Mouse (Mus musculus): ENCODE results near the gene Hist1h2bh.

The Hist1h2bh gene

DNA sequence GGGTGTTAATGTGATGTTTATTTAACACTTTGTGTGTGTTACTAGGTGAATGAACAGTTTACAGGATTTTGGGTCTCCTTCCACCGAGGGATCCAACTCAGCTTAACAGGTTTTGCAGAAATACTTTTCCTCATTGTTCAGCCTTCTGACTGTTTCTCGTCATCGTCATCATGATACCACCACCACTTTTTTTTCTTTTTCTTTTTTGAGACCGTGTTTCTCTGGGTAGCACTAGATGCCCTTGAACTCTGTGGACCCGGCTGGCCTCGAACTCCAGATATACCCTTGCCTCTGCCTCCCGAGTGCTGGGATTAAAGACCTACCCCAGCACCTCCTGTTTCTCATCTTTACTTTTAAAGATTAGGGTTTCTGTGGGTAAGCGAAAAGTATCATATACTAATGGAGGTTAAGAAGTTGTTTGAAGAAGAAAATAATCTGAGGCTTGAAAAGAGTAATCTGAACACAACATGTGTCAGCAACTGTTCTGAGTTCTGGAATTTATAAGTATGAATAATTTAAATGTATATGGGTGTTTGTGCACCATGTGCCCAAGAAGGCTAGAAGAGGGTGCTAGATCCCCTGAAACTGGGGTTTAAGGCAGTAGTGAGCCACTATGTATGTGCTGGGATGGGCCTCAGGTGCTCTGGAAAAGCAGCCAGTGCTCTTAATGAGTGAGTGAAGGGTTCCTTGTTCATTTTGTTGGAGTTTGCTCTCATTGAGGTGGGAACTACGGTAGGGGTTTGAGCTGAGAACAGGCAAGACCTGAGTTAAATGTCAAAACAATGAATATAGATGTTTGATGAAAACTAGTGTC is 10.7 kb downstream of the Hist1h2bh start:
- DNase-seq (ENCODE audit: low read depth in 2 of 2, low spot score in 2 of 2) = no peak

DNA sequence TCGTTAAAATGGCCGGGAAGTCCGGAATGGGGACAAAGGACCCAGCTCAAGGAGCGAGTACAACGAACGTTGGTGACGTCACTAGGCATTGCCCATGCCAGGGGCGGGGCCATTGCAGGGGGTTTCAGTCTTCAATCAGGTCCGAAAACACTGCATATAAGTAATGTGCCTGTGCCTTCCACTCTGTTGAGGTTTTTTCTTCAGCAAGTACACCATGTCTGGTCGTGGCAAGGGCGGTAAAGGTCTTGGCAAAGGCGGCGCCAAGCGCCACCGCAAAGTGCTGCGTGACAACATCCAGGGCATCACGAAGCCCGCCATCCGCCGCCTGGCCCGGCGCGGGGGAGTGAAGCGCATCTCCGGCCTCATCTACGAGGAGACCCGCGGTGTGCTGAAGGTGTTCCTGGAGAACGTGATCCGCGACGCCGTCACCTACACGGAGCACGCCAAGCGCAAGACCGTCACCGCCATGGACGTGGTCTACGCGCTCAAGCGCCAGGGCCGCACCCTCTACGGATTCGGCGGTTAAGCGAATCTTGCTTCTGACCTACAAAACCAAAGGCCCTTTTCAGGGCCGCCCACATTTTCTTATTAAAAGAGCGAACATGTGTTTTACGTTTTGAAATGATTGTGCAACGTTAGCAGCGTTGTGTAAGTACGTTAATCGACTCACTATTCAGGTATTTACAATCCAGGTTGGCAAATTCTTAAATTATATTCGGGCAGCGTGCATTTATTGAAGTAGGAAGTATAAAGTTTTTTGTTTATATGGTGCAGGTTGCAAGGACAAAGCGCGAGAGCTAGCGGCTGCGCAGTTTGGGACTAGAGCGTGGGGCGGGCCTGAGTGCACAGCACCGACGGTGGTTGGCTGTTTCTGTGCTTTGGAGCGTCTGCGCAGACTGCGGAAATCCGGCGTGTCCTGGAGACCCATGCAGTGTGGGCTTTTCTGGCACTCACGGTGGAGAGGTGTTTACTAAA is 12.0 kb downstream of the Hist1h2bh start, which contains the start of gene Hist1h4h:
Gene Hist1h4h (plus strand): TSS at position 150 of the 975 bp plus-strand sequence.
- peak; percentile 91 to 95 for DNase-seq (ENCODE audit: low read depth in 2 of 2, low spot score in 2 of 2)

DNA sequence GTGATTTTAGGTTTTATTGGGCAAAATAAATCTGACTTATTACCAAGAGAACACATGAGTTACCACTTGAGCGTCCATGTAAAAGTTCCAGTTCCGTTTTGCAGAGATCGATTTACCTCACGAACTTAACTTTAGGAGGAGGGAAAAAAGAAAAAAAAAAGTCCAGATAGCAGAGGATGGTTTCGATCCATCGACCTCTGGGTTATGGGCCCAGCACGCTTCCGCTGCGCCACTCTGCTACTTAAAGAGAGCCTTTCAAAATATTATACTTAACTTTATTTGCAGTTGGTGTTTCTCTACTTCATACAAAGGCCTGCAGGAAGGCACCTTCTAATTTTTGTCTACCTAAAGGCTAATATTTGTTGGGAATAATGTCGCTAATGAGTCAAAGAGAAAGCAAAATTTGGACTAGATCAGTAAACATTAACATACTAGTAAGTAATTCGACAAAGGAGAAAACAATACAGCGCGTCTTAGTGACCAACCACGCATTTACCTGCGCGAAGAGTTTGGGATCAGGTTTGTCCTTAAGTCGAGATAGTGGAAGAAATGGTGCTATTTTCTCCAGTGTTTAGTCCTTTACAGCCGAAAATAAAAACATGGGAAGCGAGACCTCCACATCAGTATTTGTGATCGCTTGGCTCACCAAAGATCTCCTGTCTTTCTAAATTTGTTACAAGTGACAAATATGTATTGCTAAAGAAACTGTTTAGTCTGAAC is 12.9 kb downstream of the Hist1h2bh start:
- peak; percentile 82 to 85 for DNase-seq (ENCODE audit: low read depth in 2 of 2, low spot score in 2 of 2)

DNA sequence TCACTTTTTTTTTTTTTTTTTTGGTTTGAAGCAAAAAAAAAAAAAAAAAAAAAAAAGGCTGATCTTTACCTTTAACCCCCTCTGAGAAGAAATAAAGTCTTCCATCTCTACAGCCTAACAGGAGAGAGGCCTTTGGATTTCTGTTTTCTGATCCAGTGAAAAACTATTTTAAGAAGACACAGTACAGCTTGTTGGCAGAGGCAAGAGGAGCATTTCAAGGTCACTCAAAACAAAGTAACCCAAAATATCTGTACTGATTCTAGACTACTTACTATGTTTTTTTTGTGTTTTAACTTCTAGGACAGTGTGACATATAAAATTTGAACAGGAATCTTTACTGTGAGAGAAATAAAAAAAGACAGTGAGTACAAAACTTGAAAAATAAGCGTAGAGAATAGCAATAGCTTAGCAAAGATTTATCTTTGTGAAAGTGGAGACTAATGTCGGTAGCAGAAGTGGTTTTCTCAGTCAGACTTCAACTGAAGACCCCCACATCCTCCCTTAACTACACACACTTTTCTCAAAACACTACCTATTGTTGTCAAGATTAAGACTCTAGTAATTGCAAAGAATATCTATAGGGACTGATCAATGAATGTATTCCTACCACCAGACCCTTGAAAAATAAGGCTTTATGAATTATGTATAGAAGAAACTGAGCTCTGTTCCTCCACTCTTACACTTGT is 13.6 kb downstream of the Hist1h2bh start:
- DNase-seq (ENCODE audit: low read depth in 2 of 2, low spot score in 2 of 2) = no peak

DNA sequence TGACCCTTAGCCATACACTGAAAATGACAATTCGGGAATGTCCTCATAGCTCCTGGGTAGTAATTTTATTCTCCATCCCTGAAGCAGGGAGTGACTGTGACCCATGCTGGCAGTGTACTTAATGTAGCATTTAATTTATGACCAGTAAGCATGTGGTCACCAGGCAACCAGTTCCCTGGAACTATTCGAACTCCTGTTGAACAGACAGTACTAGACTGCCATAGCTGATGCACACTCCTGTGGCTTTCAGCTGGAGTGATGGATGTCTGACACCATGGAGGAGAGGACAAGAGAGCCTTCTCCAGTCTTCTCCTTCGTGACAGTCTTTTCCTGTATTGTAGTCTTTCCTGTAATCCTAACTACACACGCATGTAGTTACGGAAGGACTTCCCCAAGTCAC is 14.2 kb downstream of the Hist1h2bh start:
- DNase-seq (ENCODE audit: low read depth in 2 of 2, low spot score in 2 of 2) = no peak

DNA sequence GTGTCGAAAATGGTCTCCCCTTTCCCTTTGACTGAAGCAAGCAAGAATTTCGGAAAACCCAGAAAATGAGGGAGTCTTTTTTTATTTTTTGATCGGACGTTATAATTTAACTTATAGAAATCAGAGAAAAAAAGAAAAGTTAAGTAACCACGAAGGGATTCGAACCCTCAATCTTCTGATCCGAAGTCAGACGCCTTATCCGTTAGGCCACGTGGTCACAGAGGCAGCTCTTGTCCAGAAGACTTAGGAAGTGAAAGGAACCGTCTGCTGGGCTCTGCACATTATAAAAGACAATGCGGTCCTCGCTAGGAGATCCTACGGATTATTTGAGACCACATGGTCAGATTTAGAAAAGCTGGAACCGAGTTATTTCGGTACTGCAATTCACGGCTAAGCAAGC is 16.9 kb downstream of the Hist1h2bh start:
- DNase-seq (ENCODE audit: low read depth in 2 of 2, low spot score in 2 of 2) = peak; percentile 91 to 92

DNA sequence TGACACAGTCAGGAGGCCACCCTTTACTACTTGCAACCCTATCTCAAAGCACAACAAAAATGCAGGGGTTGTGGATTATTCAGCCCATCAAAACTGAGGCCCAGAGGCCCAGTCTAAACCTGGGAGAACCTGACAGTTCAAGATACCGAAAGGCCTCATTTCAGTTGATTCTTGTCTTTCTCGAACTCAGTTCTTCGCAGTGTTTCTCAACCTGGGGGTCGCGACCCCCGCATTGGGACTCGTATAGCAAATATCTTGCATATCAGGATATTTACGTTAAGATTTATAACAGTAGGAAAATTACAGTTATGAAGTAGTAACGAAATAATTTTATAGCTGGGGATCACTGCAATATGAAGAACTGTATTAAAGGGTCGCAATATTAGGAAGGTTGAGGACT is 17.3 kb downstream of the Hist1h2bh start:
- no peak for DNase-seq (ENCODE audit: low read depth in 2 of 2, low spot score in 2 of 2)

DNA sequence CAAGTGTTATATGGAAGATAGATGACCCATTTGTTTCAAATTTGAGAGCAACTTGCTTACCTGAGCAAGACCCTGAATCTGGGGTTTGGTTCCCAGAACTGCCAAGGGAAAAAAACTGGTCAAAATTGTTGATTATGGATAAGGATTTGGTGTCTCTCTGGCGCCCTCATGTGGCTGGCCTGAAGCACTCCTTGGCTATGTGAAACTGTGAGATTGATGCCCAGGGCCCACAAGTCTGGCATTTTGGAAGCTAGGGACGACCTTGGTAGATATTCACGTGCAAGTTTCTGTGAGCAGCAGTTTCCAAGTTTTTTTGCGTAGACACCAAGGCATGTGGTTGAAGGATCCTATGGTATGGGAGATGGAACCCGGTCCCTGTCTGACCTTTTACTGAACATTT is 18.5 kb downstream of the Hist1h2bh start:
- peak; percentile 65 to 78 for DNase-seq (ENCODE audit: low read depth in 2 of 2, low spot score in 2 of 2)

DNA sequence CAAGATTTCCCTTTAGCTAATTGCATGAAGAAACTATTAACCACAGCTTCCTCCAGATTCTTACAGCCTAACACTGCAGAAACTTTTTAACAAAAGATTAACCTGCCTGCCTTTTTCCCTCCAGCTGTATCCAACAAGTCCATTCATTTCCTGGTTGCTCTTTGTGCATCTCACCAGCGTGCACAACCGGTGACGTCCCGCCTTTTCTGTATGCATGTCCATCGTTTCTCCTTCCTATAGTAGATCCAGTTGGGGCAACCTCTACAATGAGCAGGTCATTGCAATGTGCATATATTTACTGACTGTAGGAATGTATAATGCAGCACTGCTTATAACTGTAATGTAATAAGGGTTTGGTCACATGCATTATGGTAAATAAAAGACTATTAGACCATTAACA is 19.2 kb downstream of the Hist1h2bh start:
- DNase-seq (ENCODE audit: low read depth in 2 of 2, low spot score in 2 of 2) = no peak

DNA sequence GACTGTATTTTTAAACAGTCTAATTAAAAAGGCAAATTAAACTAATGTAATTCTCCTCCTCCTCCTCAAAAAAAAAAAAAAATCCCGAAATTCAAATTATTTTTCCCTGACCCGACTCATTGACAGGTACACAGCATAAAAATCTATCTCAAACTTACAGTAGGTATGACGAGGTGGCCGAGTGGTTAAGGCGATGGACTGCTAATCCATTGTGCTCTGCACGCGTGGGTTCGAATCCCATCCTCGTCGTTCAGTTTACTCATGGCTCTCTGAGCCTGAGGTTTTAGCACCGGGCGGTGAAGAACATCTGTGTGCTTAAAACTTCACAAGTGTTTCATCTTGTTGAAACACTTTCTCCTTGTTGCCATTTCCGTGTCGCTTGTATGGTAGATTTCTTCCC is 21.5 kb downstream of the Hist1h2bh start:
- peak; percentile 74 to 76 for DNase-seq (ENCODE audit: low read depth in 2 of 2, low spot score in 2 of 2)

DNA sequence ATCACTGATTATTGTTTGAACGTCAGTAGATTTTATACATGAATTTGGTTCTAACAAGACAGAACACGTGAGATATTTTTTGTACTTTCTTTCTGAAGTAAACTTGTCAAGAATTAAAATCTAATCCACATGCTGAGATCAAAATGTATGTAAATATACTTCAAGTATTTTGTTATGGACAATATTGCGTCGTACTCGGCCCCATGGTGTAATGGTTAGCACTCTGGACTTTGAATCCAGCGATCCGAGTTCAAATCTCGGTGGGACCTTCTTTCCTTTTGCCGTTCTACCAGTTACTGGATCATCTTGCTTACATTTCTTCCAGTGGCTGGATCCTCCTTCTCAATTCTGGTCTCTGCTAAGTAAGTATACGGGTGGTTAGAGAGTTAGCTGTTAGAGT is 23.8 kb downstream of the Hist1h2bh start:
- peak; percentile 79 to 80 for DNase-seq (ENCODE audit: low read depth in 2 of 2, low spot score in 2 of 2)

DNA sequence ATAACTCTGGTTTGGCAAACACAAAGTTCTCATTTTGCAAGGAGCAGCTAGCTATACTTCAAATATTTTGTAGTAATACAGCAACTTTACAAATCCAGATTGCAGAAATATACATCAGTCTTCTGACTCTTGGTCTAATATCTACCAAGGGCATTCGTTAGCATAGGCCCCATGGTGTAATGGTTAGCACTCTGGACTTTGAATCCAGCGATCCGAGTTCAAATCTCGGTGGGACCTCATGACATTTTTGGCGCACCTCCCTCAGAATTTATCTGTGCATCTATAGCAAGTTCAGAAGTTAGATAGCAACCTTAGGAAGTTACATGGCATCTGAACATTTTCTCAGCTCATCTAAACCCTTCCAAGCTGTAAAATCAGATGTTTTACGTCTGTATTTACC is 24.3 kb downstream of the Hist1h2bh start:
- DNase-seq (ENCODE audit: low read depth in 2 of 2, low spot score in 2 of 2) = peak; percentile 87

DNA sequence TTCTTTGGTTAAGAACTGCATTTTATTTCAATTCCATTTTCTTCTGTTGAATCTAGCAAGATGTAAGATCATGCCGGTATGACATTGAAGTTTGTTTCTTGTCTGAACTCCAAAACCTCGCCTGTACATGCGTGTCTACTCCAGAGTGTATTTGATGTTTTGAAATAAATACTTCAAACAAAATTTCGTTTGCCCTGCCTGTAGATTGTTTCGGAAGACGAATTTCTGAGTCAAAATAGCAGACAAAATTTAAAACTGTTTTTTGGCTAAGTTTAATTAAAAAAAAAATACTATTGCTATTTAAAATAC is 24.9 kb downstream of the Hist1h2bh start:
- no peak for DNase-seq (ENCODE audit: low read depth in 2 of 2, low spot score in 2 of 2)

DNA sequence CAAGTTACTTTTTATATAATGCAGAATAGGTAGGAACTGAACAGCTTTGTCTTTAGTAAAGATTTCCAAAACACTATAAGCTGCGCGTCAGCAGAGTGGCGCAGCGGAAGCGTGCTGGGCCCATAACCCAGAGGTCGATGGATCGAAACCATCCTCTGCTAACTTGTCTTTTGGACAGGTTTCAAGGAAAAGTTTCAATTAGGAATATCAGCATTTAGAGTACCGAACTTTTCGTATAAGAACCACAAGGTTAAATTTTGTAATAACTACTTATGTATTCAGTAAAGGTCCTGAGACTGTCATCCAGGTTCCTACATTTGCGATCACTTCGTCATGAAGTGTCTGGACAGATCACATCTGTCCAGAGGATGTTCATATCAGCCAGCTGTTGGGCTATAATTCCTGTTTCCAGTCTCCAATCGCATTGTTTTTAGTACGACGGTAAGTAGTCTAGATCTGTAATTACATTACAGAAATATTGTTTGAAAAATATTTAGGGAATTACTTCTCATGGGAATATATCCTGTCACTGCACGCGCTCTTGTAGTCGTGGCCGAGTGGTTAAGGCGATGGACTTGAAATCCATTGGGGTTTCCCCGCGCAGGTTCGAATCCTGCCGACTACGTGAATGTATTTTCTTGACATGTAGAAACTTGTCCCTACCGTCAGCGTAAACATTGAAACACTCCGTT is 25.4 kb downstream of the Hist1h2bh start:
- peak; percentile 86 to 89 for DNase-seq (ENCODE audit: low read depth in 2 of 2, low spot score in 2 of 2)

DNA sequence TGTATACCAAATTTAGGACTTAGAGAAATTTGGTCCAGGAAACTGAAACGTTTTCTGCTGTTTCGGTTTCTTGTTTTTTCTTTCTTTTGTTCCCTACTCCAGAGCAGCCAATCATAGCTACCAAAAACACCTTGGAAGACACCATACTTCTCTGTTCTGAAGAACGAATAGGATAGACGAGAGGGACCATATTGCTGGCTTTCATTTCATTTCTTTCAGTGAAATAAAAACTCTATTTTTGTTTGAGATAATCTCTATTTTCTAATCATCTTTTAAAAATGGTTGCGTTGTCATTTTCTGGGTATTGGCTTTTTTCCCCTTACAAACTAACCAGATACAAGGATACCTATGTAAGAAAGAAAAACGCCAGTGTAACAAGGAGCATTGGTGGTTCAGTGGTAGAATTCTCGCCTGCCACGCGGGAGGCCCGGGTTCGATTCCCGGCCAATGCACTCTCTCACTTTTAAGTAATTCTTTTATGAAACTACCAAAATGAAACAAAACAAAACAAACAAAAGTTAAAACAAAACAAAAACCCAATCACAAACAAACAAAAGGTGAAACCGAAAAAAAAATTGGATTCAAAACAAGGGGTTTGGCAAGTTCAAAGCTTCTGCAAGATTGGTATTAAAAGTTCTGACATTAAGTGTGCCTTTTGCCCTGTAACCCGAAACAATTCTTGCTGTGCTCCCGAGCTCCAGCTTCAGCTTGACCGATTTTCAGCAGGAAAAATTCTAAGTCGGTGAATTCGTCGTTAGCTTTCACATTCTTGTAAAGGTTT is 26.2 kb downstream of the Hist1h2bh start:
- DNase-seq (ENCODE audit: low read depth in 2 of 2, low spot score in 2 of 2) = peak; percentile 72 to 75

DNA sequence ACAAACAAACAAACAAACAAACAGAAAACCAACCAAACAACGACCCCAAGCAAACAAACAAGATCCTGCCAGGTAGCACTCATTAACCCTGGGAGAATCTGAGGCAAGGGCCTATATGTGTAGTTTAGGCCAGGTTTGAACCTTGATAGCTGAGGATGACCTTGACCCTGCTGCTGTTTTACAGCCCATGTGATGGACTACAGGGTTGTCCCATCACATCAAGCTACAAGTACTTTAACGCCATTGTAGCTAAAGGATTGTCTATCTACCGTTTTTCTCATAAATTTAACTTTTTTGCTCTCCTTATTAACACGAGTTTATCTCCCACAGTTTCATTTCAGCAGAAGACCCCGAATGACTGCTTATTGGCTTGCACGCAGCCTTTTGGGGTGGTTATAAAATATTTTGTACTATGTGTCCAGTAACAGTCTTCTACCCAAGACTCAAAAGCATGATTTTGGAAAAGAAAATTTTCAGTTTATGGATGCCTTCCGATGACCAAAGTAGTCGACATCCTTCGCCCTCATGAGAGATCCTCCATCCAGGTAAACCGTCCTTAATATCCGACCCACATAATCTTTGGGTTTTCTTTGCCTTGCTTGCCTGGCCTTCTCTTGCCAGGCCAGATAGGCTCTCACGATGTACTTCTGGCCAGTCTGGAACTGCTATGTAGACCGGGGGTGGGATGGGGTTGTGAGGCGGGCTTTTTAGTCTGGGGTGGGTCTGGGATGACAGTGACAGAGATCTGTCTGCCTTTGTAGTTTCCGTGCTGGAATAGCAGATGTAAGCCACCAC is 27.2 kb downstream of the Hist1h2bh start:
- DNase-seq (ENCODE audit: low read depth in 2 of 2, low spot score in 2 of 2) = no peak

DNA sequence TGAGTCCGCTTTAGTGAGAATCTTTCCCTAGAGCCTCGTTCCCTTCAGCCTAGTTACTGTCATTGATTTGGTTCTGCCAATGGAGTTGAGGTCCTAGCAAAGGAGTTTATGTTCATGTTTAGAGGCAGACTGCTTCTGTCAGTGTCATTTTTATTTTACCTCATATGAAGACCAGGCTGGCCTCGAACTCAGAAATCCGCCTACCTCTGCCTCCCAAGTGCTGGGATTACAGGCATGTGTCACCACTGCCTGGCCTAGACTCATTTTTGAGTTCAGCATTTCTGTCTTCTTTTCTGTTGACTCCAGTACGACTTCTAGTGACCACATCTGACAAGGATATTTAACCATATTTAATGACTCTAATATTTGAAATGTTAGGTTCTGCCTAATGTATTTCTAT is 27.9 kb downstream of the Hist1h2bh start:
- no peak for DNase-seq (ENCODE audit: low read depth in 2 of 2, low spot score in 2 of 2)

DNA sequence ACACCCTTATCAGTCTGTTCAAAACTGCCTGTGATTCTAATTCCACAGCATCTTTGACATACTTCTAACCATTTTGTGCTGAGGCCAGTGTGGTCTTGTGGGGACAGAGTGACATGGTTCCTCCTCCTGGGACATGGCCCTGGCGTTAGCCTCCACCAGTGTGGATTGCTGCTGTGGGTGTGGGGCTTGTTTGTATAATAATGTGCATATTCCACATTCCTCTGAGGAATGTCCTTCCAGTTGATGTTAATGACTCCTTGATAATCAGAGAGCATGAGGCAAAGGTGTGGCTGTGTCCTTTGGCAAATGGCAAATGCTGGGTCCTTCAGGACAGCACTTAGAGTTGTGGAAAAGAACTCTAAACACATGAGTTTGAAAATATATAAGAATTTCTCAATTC is 29.7 kb downstream of the Hist1h2bh start:
- no peak for DNase-seq (ENCODE audit: low read depth in 2 of 2, low spot score in 2 of 2)

DNA sequence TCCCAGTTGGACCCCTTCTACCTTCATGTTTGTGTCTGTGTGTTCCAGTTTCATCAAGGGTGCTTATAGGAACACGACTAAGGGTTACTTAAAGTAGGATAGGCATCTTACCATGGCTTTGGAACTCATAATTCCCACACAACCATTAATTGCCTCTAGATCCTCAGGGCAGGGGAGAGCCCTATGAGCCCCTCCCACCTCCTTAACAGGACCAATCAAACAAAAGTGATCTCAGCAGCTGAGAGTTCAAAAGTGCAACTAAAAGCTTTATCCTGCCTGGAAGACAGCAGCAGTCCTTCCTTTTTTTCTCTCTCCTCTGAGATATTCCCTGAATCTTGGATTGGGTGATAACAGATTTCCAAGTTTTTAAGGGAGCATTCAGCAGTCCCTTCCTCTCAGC is 33.1 kb downstream of the Hist1h2bh start:
- no peak for DNase-seq (ENCODE audit: low read depth in 2 of 2, low spot score in 2 of 2)

Measured in CD8-positive naive resting alpha-beta T cell, adult 2 months (primary cell).